Mouse (Mus musculus): ENCODE results near the gene Prpf19.

The Prpf19 gene

GRCm38 (mm10) chr19:10895016-10895528, at the start of gene Prpf19:
Gene Prpf19, plus strand, starts transcription at chr19:10895231.
- peak; percentile 93 for DNase-seq (ENCODE audit: low read depth, low spot score)

- no peak for DNase-seq (ENCODE audit: low read depth, low spot score)
Observed at GRCm38 (mm10) chr19:10845454-10845853, 49.6 kb upstream of the Prpf19 start.

- no peak for DNase-seq (ENCODE audit: low read depth, low spot score)
Observed at GRCm38 (mm10) chr19:10846150-10846549, 48.9 kb upstream of the Prpf19 start.

- DNase-seq (ENCODE audit: low read depth, low spot score): no peak
Observed at GRCm38 (mm10) chr19:10847311-10848087, 47.5 kb upstream of the Prpf19 start.

GRCm38 (mm10) chr19:10855422-10855821, 39.6 kb upstream of the Prpf19 start:
- DNase-seq (ENCODE audit: low read depth, low spot score): no peak

GRCm38 (mm10) chr19:10856520-10856919, 38.5 kb upstream of the Prpf19 start:
- no peak for DNase-seq (ENCODE audit: low read depth, low spot score)

GRCm38 (mm10) chr19:10860072-10860497, 34.9 kb upstream of the Prpf19 start:
- DNase-seq (ENCODE audit: low read depth, low spot score): no peak

GRCm38 (mm10) chr19:10866351-10866750, 28.7 kb upstream of the Prpf19 start:
- no peak for DNase-seq (ENCODE audit: low read depth, low spot score)

- DNase-seq (ENCODE audit: low read depth, low spot score): no peak
Observed at GRCm38 (mm10) chr19:10867946-10868622, 26.9 kb upstream of the Prpf19 start.

- DNase-seq (ENCODE audit: low read depth, low spot score): no peak
Observed at GRCm38 (mm10) chr19:10868623-10869141, 26.3 kb upstream of the Prpf19 start.

GRCm38 (mm10) chr19:10869241-10869885, 25.7 kb upstream of the Prpf19 start:
- peak; percentile 57 for DNase-seq (ENCODE audit: low read depth, low spot score)

- no peak for DNase-seq (ENCODE audit: low read depth, low spot score)
Observed at GRCm38 (mm10) chr19:10869886-10870527, 25.0 kb upstream of the Prpf19 start, which contains the start of gene Tmem132a. Gene Tmem132a, minus strand, starts transcription at chr19:10869940.

GRCm38 (mm10) chr19:10870676-10871075, 24.4 kb upstream of the Prpf19 start:
- DNase-seq (ENCODE audit: low read depth, low spot score): no peak

GRCm38 (mm10) chr19:10871328-10871961, 23.6 kb upstream of the Prpf19 start:
- no peak for DNase-seq (ENCODE audit: low read depth, low spot score)

- no peak for DNase-seq (ENCODE audit: low read depth, low spot score)
Observed at GRCm38 (mm10) chr19:10878201-10878837, 16.7 kb upstream of the Prpf19 start.

- no peak for DNase-seq (ENCODE audit: low read depth, low spot score)
Observed at GRCm38 (mm10) chr19:10880085-10880974, 14.7 kb upstream of the Prpf19 start.

GRCm38 (mm10) chr19:10880975-10881425, 14.0 kb upstream of the Prpf19 start:
- DNase-seq (ENCODE audit: low read depth, low spot score): no peak

- DNase-seq (ENCODE audit: low read depth, low spot score): peak; percentile 94
Observed at GRCm38 (mm10) chr19:10881426-10882154, 13.4 kb upstream of the Prpf19 start, which contains the start of gene Tmem109. Gene Tmem109, minus strand, starts transcription at chr19:10882001.
